Mouse (Mus musculus): Measurements from ENCODE around the gene Catsperg2. TPM values are rescaled to one million over a fixed set of nuclear protein-coding genes. Genes with fewer than 3 reads are reported as not detected.

Catsperg2 gene
- polyA plus RNA-seq (2012; rRNA removed; ENCODE audit: low replicate concordance), result not detected in 2 replicates

GRCm38 (mm10) chr7:29726860-29727259 lies at the start of gene Catsperg2:
Gene Catsperg2, minus strand, starts transcription at chr7:29727032.

DNA sequence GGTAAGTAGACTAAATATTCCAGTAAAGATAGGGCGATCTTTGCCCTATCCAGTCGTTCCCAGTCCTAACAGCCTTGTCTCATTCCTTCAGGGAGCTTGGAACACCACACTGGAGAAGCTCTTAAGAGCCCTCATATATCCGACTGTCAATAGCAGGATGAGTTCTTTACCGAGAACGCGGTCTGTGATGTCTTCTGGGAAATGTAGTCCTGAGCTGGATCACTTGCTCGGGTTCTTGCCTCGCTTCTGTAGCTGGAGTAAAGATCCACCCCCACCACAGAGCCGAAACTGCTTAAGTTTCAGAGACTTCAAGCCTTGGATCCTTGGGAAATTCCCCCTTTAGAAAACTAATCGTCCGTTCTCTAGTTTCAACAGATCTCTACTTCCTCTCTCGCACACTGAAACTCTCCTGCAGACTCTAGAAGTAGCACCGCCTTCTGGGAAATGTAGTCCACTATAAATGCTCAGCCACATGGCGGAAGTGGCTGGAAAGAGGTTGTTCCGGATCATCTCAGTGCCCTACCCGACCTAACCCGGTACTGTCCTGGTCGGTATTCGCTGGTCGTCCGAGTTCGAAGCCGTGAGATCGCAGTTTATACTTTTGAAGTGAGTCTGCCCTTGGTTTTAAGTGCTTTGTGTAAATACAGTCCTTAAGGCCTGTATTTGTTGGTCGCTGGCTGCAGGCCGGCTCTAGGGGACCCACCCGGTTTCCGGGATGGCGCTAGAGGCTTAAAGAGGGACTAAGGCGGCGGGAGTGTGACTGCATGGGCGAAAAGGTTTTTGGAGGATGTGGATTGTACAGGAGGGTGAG lies 41.5 kb upstream of the Catsperg2 start, which contains the start of gene Zfp84:
TSS of gene Zfp84 (plus strand) at position 463 of the 811 bp plus-strand sequence.

Other genes with a start within 250 kb of the Catsperg2 start
- gene Sipa1l3, start 208.4 kb downstream of the Catsperg2 start, polyA plus RNA-seq (2012; rRNA removed; ENCODE audit: low replicate concordance), result 25.5 and 48.6 TPM in 2 replicates
- 3.8 and 8.0 TPM in 2 replicates for gene Zfp84, start 41.5 kb upstream of the Catsperg2 start, polyA plus RNA-seq (2012; rRNA removed; ENCODE audit: low replicate concordance)
- gene Zfp30, start 57.0 kb upstream of the Catsperg2 start, polyA plus RNA-seq (2012; rRNA removed; ENCODE audit: low replicate concordance), result 1.7 and 3.9 TPM in 2 replicates
- 2.6 and 4.0 TPM in 2 replicates for gene Zfp790, start 89.1 kb upstream of the Catsperg2 start, polyA plus RNA-seq (2012; rRNA removed; ENCODE audit: low replicate concordance)
- gene Zfp940, start 126.6 kb upstream of the Catsperg2 start, polyA plus RNA-seq (2012; rRNA removed; ENCODE audit: low replicate concordance), result 0.39 and 1.1 TPM in 2 replicates
- gene Zfp420, start 132.9 kb upstream of the Catsperg2 start, polyA plus RNA-seq (2012; rRNA removed; ENCODE audit: low replicate concordance), result 1.9 and 3.3 TPM in 2 replicates
- 3.1 and 6.1 TPM in 2 replicates for gene Zfp27, start 179.5 kb upstream of the Catsperg2 start, polyA plus RNA-seq (2012; rRNA removed; ENCODE audit: low replicate concordance)
- 2.2 and 3.9 TPM in 2 replicates for gene Zfp383, start 181.2 kb upstream of the Catsperg2 start, polyA plus RNA-seq (2012; rRNA removed; ENCODE audit: low replicate concordance)
- gene Zfp74, start 227.1 kb upstream of the Catsperg2 start, polyA plus RNA-seq (2012; rRNA removed; ENCODE audit: low replicate concordance), result 4.5 and 9.0 TPM in 2 replicates